Mouse (Mus musculus): ENCODE results near the gene Ptpn18. TPM values are rescaled to one million over a fixed set of nuclear protein-coding genes. Genes with fewer than 3 reads are reported as not detected.
A peak's percentile ranks its signal among the peaks of the same experiment; 100 is the strongest.
"Not testable (repeated sequence)": the region's sequence is repeated elsewhere in the genome, so short reads cannot be mapped to it uniquely, and the experiment has no call there.

Gene Ptpn18
- polyA plus RNA-seq, 1 experiment from 2014 or later = 5.0 TPM

DNA sequence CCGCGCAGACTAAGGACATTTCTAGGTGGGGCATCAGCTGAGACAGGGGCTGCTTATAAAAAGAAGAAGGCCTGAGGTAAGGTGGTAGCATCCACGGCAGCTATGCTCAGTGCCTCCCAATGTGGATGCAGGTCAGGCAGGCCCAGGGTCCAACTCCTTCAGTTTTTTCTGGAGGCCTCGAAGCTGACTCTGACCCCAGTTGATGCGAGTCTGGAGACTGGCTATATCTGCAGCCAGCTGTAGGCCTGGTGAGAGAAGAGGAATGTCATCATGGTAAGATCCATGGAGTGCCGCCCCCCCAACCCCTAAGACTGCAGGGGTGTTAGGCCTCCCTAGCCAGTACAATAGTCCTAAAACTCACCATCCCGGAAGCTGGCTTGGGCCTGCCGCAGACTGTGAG, 22.2 kb upstream of the Ptpn18 start:
- H3K4me1 ChIP-seq (replicated peaks) = peaks cover 41% of the 10 kb centered on the region
- H3K9ac ChIP-seq; ATAC-seq (ENCODE audit: low FRiP score, low read depth); H3K27ac ChIP-seq (replicated peaks); H3K27me3 ChIP-seq; H3K4me3 ChIP-seq; H3K36me3 ChIP-seq; H3K4me2 ChIP-seq; H3K9me3 ChIP-seq: not testable (repeated sequence)
- WGBS = 97% methylated on average over 8 of the region's 8 CpGs

DNA sequence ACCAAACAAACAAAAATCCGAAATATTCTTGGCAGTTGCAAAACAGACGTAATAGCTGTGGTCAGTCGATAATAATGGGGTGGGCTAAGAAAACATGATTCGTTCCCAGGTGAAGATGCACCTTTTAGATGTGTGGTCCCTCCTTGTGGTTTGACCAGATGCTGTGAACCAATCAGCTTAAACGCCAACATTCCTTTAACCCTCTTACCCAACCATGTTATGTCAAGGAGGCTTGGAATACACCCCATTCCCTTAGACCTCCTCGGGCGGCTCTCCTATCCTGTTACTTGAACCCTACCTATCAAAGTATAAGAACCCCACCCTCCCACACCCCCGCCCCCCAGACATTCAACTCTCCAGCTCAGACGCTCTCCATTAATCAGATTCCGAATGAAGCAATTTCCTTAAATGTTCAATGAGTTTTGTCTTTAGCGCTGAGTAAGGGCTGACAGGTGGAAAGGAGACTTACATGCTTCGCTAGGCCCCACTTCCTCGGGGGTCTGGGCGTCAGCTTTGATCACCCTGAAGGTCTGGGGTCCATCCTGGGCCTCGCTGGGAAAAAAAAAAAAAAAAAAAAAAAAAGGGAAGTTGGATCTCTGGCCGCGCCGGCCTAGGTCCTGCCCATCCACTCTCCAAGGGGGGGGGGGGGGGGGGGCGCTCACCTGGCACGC, 21.0 kb upstream of the Ptpn18 start:
- no peaks in the 10 kb centered on the region for H3K9me3 ChIP-seq
- peak overlapping the region; percentile 70 for H3K4me2 ChIP-seq
- peak overlapping the region; percentile 18; the same call in 1 of the 2 replicates for H3K9ac ChIP-seq
- peaks cover 34% of the 10 kb centered on the region for H3K4me1 ChIP-seq (replicated peaks)
- peaks cover 8% of the 10 kb centered on the region for H3K36me3 ChIP-seq
- WGBS = 45% methylated on average over 16 of the region's 20 CpGs
- no peak overlapping the region for H3K27ac ChIP-seq (replicated peaks)
- ATAC-seq (ENCODE audit: low FRiP score, low read depth) = no peak
- H3K27me3 ChIP-seq = no peaks in the 10 kb centered on the region
- peak overlapping the region; percentile 68 for H3K4me3 ChIP-seq

DNA sequence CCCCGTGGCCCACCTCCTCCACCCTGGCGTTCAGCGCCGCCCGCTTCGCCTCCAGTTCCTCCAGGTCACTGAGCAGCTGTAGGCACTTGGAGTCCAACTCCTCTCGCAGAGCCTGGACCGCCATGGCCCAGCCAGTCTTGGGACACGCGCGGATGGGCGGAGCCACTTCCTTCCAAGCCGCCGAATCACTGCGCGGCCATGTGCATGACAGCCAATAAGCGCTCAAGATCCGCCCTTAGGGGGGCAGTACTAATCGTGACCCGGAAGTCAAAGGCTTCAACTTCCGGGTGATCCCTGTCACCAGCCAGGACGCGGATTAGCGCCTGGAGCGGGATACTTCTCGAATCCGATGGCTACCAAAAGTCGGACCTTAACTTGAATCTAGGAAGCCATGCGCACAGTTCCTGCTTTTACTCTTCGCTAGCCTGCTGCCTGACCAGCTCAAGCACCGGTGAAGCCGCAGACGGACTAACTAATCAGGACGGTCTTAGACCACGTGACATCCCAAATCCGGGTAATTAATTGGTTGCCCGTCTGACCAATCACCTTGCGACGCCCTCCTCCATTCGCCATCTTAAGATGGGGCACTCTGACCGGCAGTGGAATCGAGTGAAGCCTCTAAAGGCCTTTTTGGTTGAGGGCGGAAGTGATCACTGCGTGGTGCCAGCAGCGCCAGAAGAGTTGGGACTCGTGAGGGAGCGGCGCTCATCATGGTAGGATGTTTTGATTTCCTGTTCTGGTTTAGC, 20.2 kb upstream of the Ptpn18 start, which contains the start of the genes Ccdc115 and Imp4:
Gene Ccdc115 (minus strand): TSS at position 458 of the 746 bp plus-strand sequence.
Gene Imp4 (plus strand): TSS at position 637 of the 746 bp plus-strand sequence.
- WGBS = under 1% methylated on average over 45 of the region's 48 CpGs
- ATAC-seq (ENCODE audit: low FRiP score, low read depth) = peak; percentile 94

DNA sequence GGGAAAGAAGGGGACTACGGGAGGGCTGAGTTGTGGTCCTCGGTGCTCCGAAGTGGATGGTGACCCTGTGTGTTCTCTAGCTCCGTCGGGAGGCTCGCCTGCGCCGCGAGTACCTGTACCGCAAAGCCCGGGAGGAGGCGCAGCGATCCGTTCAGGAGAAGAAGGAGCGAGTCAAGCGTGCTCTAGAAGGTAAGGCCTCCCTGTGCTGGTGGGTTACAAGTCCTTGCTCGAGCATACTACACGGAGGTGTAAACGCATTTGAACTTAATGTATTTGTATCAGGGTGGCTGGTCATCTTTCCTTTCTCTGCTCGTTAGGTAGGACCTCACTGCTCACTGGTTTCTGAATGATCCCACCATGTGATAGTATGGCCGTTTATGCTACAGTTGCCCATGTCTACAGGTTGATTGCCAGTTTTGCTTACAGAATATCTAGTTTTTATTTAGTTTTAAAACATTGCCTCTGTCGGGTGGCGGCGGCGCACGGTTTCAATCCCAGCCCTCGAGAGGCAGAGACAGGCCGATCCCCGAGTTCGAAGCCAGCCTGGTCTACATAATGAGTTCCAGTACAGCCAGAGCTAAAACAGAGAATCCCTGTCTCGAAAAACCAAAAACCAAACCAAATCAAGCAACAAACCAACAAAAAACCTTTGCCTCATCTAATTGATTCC, 19.5 kb upstream of the Ptpn18 start:
- H3K9ac ChIP-seq = peak overlapping the region; percentile 51
- H3K4me2 ChIP-seq = peak overlapping the region; percentile 79
- H3K4me1 ChIP-seq (replicated peaks) = peaks cover 26% of the 10 kb centered on the region
- H3K27ac ChIP-seq (replicated peaks) = peak overlapping the region; percentile 82
- peak overlapping the region; percentile 68 for H3K4me3 ChIP-seq
- H3K27me3 ChIP-seq = no peaks in the 10 kb centered on the region
- H3K36me3 ChIP-seq = peaks cover 22% of the 10 kb centered on the region
- WGBS = 8% methylated on average over 31 of the region's 31 CpGs
- no peaks in the 10 kb centered on the region for H3K9me3 ChIP-seq
- peak; percentile 40 for ATAC-seq (ENCODE audit: low FRiP score, low read depth)

More for the DNA sequence above, 20.2 kb upstream of the Ptpn18 start, which contains the start of the genes Ccdc115 and Imp4:
- Histone ChIP-seq H3K27ac (replicated peaks) (peak within 1 kb of the TSS; percentile 82), H3K9ac (peak within 1 kb of the TSS; percentile 51), H3K4me2 (peak within 1 kb of the TSS; percentile 79), H3K36me3 (peaks cover 15% of the 10 kb centered on the region), H3K4me1 (replicated peaks) (peaks cover 26% of the 10 kb centered on the region), H3K27me3 (no peaks in the 10 kb centered on the region), H3K4me3 (peak within 1 kb of the TSS; percentile 68), H3K9me3 (no peaks in the 10 kb centered on the region)

DNA sequence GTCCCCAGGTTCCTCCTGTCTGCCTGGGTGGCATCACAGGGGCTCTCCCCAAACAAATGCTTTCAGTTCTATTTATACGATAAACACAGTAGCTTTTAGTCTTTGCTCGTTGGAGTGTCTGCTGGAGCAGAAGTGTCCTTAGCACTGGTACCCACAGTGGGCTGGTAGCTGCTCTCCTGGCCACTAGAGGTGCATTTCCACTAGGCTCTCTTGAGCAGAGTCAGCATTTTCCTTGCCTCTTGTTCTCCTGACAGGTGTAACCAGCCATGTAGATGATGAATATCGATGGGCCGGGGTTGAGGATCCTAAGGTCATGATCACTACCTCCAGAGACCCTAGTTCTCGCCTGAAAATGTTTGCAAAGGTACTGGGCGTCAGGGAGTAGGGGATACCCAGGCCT, 16.4 kb upstream of the Ptpn18 start:
- Histone ChIP-seq H3K9me3 (no peaks in the 10 kb centered on the region), H3K27me3 (no peaks in the 10 kb centered on the region), H3K4me2 (no peak overlapping the region), H3K36me3 (peaks cover 41% of the 10 kb centered on the region), H3K27ac (replicated peaks) (no peak overlapping the region), H3K4me1 (replicated peaks) (peaks cover 20% of the 10 kb centered on the region), H3K9ac (no peak overlapping the region), H3K4me3 (no peak overlapping the region)
- WGBS = 97% methylated on average over 6 of the region's 6 CpGs
- ATAC-seq (ENCODE audit: low FRiP score, low read depth) = no peak

DNA sequence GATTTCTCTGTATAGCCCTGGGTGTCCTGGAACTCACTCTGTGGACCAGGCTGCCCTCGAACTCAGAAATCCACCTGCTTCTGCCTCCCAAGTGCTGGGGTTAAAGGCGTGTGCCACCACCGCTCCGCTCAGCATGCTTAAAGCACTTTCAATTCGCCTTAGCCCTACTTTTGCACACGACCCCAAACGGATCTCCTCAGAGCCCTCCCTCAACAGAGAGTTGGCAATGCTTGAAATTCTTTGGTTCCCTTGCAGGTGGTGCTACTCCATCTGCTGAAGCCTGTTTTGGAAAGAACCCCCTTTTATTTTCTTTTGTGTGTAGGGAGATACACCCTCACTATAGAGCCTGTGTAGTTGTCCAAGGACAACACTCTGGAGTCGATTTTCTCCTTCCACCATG, 1.1 kb upstream of the Ptpn18 start:
- Histone ChIP-seq H3K9me3 (no peaks in the 10 kb centered on the region), H3K36me3 (no peaks in the 10 kb centered on the region), H3K9ac (no peak overlapping the region), H3K27ac (replicated peaks) (no peak overlapping the region), H3K4me2 (no peak overlapping the region), H3K4me3 (no peak overlapping the region), H3K27me3 (peaks cover 39% of the 10 kb centered on the region), H3K4me1 (replicated peaks) (peaks cover 10% of the 10 kb centered on the region)
- no peak for ATAC-seq (ENCODE audit: low FRiP score, low read depth)
- WGBS = 31% methylated on average over 8 of the region's 8 CpGs

DNA sequence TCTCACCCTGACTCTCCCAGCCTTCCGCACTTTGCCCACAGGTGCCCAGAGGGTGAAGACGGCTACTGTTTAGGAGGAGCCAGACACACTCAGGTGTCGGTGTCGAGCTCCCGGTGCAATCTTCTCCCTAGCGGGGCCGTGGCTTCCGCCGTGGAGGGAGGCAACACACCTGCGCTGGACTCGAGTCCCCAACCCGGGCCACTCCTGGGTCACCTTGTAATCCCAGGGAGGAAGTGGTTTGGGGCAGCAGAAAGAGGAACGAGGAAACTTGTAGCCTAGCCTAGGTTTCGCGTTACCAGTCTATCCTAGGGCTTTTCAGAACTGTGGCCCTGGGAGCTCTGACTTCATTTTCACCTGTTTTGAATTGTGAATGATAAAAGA, 489 bp downstream of the Ptpn18 start:
- Histone ChIP-seq H3K4me2 (peak overlapping the region; percentile 91), H3K36me3 (no peaks in the 10 kb centered on the region), H3K27me3 (peaks cover 39% of the 10 kb centered on the region), H3K27ac (replicated peaks) (no peak overlapping the region), H3K4me3 (peak overlapping the region; percentile 52), H3K9me3 (no peaks in the 10 kb centered on the region), H3K9ac (peak overlapping the region; percentile 32), H3K4me1 (replicated peaks) (peaks cover 10% of the 10 kb centered on the region)
- WGBS = 3% methylated on average over 15 of the region's 15 CpGs
- no peak for ATAC-seq (ENCODE audit: low FRiP score, low read depth)

DNA sequence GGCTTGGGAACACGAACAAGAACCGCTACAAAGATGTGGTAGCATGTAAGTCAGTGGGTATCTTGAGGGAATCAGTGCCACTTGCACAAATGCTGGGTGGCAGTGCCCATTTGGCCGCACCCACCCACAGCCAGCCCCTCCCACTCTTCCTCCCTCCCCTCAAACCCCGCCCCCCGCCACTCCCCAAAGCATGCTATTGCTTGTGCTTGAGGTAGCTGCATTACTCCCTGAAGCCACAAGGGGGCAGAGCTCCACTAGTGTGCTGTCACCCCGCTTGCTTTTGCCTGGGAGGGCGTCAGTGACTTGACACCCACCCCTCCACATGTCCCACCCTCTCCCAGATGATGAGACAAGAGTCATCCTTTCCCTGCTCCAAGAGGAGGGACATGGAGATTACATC, 3.2 kb downstream of the Ptpn18 start:
- Histone ChIP-seq H3K36me3 (no peaks in the 10 kb centered on the region), H3K4me3 (no peak overlapping the region), H3K4me1 (replicated peaks) (peaks cover 10% of the 10 kb centered on the region), H3K27ac (replicated peaks) (no peak overlapping the region), H3K4me2 (no peak overlapping the region), H3K9me3 (no peaks in the 10 kb centered on the region), H3K27me3 (peaks cover 30% of the 10 kb centered on the region), H3K9ac (no peak overlapping the region)
- WGBS = 28% methylated on average over 6 of the region's 7 CpGs
- ATAC-seq (ENCODE audit: low FRiP score, low read depth) = no peak

DNA sequence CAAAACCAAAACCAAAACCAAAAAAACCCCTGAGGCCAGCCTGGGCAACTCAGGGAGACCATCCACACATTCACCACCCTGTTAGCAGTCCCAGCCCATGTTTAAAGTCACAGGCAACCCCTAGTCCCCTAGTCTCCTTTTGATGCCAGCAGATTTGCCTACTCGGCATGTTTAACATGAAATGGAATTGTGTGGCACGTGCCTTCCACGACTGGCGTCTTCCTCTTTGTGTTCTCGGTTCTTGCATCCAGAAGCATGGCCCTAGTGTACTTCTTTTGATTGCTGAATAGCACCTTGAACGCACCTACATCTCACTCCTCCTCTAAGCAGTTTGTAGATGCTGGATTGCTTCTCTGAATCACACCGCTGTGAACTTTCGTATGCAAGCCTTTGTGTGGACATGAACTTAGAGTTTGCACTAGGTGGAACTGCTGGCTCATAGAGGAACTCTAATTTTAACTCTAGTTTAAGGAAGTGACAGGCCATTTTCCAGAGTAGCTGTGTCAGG, 4.8 kb downstream of the Ptpn18 start:
- 88% methylated on average over 8 of the region's 8 CpGs for WGBS
- Histone ChIP-seq H3K27me3 (peaks cover 17% of the 10 kb centered on the region), H3K36me3 (no peaks in the 10 kb centered on the region), H3K4me1 (replicated peaks) (peaks cover 5% of the 10 kb centered on the region), H3K4me3 (no peak overlapping the region), H3K9me3 (no peaks in the 10 kb centered on the region), H3K9ac (no peak overlapping the region), H3K4me2 (no peak overlapping the region), H3K27ac (replicated peaks) (no peak overlapping the region)
- no peak for ATAC-seq (ENCODE audit: low FRiP score, low read depth)

DNA sequence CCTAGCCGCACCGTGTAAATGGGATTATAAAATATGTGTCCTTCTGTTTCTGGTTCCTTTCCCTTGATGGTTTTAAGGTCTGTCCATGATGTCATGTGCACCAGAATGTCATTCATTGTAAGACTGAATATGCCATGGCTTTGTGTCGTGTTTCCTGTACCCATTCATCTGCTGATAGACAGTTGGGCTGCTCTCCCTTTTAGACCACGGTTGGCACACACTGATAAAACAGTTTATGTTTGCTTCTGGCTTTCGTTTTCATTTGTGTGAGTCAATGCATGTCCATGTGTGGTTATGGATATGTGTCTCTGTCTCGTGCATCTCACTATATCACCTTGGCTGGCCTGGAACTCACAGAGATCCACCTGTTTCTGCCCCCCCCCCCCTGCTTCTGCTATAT, 5.9 kb downstream of the Ptpn18 start:
- Histone ChIP-seq H3K4me1 (replicated peaks) (no peaks in the 10 kb centered on the region), H3K27me3 (peaks cover 15% of the 10 kb centered on the region), H3K4me2 (no peak overlapping the region), H3K27ac (replicated peaks) (no peak overlapping the region), H3K9me3 (no peaks in the 10 kb centered on the region), H3K9ac (no peak overlapping the region), H3K36me3 (no peaks in the 10 kb centered on the region), H3K4me3 (no peak overlapping the region)
- 93% methylated on average over 6 of the region's 6 CpGs for WGBS
- ATAC-seq (ENCODE audit: low FRiP score, low read depth) = no peak

DNA sequence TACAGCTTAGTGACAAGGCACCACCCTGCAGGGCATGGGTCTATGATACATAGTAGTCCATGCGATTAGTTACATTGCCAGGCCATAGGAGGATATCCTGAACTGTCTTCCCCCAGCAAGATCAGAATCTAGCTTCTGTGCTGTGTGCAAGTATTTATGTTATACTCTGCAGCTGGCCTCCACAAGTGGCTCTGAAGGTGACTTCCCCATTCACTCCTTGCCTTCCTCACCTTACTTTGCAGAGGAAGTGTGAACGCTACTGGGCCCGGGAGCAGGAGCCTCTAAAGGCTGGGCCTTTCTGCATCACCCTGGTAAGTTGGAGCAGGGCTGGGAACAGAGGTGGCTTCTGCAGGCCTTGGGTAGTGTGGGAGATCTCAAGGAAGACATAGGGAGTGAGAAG, 8.5 kb downstream of the Ptpn18 start:
- Histone ChIP-seq H3K4me2 (no peak overlapping the region), H3K27ac (replicated peaks) (no peak overlapping the region), H3K27me3 (peaks cover 20% of the 10 kb centered on the region), H3K9ac (no peak overlapping the region), H3K4me3 (no peak overlapping the region), H3K36me3 (no peaks in the 10 kb centered on the region), H3K4me1 (replicated peaks) (peaks cover 8% of the 10 kb centered on the region), H3K9me3 (no peaks in the 10 kb centered on the region)
- ATAC-seq (ENCODE audit: low FRiP score, low read depth) = no peak
- WGBS = 62% methylated on average over 3 of the region's 3 CpGs

DNA sequence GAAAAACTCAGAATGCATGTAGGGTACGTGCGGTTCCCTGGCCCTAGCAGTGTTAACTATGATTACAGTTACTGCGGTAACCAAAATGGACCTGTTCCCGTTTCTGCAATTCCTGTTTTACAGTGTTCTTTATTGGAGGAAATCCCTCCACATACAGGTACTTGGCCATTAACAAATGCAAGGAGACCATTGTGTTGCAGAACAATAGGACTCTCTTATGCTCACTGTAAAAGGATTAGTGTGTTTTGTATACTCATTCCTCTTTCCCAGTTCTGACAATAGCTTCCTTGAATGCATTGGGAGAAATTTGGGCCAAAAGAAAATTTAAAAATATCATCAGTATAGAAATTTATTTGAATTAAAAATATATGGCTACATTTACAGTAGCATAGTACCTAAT, 8.9 kb downstream of the Ptpn18 start:
- WGBS = 71% methylated on average over 4 of the region's 4 CpGs

More for the DNA sequence above, 8.9 kb downstream of the Ptpn18 start:
- no peaks in the 10 kb centered on the region for H3K9me3 ChIP-seq
- H3K27me3 ChIP-seq = peaks cover 23% of the 10 kb centered on the region
- no peak overlapping the region for H3K4me3 ChIP-seq
- peaks cover 10% of the 10 kb centered on the region for H3K4me1 ChIP-seq (replicated peaks)
- H3K27ac ChIP-seq (replicated peaks) = no peak overlapping the region
- ATAC-seq (ENCODE audit: low FRiP score, low read depth) = no peak
- H3K36me3 ChIP-seq = no peaks in the 10 kb centered on the region
- H3K4me2 ChIP-seq = no peak overlapping the region
- H3K9ac ChIP-seq = no peak overlapping the region

Measured in hindbrain, embryonic 15.5 days (tissue).